Mouse (Mus musculus): ENCODE data around the gene 4930544D05Rik.

4930544D05Rik gene

DNA sequence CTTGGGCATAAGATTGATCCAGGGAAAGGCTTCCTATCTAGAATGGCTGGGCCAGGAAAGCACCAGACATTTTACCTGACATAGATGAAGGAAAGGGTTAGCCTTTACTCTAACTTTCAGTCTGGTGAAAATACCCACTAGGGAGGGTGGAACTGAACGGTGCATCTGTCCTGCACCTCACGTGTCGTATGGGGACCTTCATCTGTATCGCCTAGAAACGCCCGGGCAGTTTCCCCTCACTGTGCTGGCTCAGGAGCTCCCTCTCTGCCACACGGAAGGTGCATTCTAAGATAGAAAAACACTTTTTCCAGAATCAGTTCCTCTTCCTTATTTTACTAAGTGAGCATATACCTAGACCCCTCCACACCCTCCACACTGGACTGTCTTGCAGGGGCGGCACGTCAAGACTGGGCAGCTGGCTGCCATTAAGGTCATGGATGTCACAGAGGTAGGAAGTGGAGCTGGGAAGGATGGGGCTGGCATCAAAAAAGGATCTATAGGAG is 17.1 kb upstream of the 4930544D05Rik start:
- DNase-seq (ENCODE audit: extremely low spot score, low spot score), result no peak

DNA sequence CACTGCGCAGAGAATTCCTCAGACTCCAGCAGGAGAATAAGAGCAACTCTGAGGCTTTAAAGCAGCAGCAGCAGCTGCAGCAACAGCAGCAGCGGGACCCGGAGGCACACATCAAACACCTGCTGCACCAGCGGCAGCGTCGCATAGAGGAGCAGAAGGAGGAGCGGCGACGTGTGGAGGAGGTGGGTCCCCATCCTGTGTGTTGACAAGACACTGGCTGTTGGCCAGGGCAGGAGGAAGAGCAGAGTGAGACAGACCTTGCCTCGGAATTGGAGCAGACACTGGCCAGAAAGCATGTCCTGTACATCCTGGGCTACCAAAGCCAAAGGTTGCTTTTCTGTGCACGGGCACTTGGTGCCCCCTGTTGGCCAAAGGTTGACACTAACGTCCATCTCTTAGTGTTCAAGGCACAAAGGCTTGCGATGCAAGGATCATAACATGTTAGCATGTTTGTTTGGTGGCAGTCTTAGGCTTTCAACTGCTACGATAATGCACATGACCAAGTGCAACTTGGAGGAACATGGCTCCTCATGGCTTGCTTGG is 10.6 kb upstream of the 4930544D05Rik start:
- peak; percentile 73 for DNase-seq (ENCODE audit: extremely low spot score, low spot score)

DNA sequence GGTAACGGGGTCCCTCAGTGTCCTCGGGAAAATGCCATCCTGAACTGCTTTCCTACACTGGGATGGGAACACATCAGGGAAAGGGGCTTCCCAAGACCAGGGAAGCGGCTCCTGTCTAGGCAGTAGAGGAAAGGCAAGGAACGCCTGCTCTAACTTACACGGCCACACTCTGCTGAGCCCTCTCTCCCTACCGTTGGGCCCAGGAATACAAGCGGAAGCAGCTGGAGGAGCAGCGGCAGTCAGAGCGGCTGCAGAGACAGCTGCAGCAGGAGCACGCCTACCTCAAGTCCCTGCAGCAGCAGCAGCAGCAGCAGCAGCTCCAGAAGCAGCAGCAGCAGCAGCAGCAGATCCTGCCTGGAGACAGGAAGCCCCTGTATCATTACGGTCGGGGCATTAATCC is 8.9 kb upstream of the 4930544D05Rik start:
- no peak for DNase-seq (ENCODE audit: extremely low spot score, low spot score)

DNA sequence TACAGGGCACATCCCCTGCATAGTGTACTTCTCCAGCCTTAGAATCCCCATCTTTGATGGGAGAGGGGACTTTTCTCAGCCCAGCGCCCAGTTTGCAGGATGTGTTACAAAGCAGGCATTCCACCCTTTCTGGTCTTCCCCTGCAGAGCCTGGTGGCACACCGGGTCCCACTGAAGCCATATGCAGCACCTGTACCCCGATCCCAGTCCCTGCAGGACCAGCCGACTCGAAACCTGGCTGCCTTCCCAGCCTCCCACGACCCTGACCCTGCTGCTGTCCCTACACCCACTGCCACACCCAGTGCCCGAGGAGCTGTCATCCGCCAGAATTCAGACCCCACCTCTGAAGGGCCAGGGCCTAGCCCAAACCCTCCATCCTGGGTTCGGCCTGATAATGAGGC is 8.0 kb upstream of the 4930544D05Rik start:
- DNase-seq (ENCODE audit: extremely low spot score, low spot score), result no peak

DNA sequence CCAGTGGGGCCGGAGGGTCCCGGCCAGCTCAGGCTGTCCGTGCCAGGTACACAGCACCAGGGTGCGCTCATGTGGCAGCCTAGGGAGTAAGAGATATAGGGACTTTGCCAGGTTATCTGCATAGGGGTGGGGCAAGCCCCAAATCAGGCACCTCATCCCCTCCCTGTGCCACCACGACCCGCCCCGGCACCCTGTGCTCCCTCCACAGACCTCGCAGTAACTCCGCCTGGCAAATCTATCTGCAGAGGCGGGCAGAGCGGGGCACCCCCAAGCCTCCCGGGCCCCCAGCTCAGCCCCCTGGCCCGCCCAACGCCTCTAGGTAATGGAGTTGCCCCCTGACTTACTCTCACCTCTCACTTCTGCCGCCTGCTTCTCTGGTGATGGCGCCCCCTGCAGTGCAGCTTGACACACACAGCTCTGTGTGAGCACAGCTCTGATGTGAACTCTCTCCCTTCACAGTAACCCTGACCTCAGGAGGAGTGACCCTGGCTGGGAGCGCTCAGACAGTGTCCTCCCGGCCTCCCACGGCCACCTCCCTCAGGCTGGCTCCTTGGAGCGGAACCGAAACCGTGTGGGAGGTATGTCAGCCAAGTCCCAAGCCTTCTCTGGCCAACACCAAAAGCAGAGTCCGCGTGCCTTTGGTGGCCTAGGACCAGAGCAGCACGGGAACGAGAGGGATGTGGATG is 7.1 kb upstream of the 4930544D05Rik start:
- no peak for DNase-seq (ENCODE audit: extremely low spot score, low spot score)

DNA sequence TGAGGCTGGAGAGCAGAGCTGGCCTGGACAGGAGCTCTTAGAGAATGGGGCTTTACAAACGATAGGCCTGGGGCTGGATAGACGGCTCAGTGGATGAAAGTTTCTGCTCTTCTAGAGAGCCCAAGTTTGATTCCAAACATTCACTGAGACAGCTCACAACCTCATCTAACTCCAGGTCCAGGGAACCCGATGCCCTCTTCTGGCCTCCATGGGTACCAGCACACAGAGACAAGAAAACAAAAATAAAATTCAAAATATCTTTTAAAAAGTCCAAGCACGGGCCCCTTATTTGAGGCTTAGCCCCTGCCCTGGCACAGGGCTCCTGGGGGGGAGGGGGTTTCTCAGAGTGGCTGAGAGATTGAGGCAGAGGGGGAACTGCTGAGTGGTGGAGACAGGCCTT is 4.9 kb upstream of the 4930544D05Rik start:
- no peak for DNase-seq (ENCODE audit: extremely low spot score, low spot score)

DNA sequence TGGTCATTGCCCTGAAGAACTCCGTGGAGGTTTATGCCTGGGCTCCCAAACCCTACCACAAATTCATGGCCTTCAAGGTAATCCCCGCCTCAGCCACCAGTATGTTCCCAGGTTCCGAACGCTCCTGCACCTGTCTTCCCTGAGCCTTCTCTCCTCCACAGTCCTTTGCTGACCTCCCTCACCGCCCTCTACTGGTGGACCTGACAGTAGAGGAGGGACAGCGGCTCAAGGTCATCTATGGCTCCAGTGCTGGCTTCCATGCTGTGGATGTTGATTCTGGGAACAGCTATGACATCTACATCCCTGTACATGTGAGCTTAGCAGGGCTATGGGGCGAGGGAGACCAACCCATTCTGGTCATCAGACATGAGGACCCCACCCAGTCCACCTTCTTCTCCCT is 3.1 kb upstream of the 4930544D05Rik start:
- DNase-seq (ENCODE audit: extremely low spot score, low spot score), result no peak

DNA sequence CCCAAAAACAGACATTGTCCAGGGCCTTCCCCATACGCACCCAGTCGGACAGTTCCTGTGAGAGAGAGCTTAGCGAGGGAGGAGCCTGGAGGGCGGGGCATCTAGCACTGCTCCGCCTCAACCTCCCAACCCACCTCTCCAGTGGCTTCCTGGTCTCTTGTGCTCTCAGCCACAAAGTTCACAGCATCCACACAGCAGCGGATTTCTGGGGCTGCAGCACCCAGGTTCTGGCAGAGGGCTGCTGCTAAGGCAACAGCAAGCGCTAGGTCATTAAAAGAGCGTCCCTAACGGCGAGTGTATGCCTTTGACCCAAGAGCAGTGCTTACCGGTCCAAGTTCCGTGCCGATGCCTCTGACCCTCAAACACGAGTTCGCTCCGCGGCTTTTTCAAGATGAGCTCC is 574 bp upstream of the 4930544D05Rik start:
- peak; percentile 52 for DNase-seq (ENCODE audit: extremely low spot score, low spot score)

DNA sequence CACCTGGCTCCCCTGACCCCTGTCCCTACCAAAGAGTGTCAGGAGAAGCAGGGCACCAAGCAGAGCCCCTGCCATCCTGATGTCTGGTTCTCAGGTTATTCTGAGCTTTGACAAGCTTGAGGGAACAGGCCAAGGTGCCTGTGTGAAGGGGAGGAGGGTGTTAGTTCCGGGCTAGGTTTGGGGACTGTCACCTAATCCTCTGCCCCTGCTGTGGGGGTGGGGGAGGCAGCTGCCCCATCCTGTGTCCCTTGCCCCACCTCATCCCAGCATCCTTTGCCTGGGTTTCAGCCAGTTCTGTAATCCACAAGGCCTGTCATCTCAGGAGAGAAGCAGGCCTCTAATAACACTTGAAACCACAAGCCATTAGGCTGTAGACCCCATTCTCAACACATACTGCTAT is 3.5 kb downstream of the 4930544D05Rik start, which contains the start of gene Chrne:
Chrne (minus strand) TSS at position 116 of the 400 bp plus-strand sequence.
- DNase-seq (ENCODE audit: extremely low spot score, low spot score), result no peak

DNA sequence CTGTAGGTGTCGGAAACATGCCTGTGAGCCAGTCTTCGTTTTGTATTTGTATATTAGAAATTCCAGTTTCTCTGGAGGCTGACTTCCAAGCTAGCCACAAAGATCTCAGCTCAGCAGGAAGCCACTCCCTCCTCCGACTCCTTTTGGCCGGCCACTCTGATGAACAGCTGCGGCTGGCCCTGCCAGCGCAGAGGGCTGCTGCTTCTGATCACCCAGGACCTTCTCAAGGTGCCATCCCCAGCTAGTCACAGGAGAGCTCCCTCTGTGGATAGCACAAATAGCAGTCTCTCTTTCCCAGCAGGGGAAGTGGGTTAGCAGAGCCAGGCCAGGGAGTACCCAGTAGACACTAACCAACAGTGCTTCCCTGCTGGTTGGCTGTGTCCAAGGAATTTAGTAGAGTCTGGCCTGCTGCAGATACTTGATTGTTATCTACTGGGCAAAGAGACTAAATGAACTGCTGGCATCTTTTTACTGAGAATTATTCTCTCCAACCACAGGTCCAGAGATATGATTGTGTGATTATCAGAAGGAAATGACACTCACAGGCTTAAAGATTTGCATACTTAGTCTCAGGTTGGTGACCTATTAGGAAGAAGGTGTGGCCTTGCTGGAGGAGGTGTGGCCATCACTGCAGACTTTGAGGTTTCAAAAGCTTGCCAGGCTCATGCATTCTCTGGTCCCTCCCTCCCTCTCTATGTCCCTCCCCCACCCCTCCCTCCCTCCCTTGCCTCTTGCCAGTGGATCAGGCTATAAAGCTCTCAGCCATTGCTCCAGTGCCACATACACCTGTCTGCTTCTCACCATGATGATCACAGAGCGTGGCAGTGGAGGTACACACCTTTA is 6.5 kb downstream of the 4930544D05Rik start:
- DNase-seq (ENCODE audit: extremely low spot score, low spot score), result no peak

DNA sequence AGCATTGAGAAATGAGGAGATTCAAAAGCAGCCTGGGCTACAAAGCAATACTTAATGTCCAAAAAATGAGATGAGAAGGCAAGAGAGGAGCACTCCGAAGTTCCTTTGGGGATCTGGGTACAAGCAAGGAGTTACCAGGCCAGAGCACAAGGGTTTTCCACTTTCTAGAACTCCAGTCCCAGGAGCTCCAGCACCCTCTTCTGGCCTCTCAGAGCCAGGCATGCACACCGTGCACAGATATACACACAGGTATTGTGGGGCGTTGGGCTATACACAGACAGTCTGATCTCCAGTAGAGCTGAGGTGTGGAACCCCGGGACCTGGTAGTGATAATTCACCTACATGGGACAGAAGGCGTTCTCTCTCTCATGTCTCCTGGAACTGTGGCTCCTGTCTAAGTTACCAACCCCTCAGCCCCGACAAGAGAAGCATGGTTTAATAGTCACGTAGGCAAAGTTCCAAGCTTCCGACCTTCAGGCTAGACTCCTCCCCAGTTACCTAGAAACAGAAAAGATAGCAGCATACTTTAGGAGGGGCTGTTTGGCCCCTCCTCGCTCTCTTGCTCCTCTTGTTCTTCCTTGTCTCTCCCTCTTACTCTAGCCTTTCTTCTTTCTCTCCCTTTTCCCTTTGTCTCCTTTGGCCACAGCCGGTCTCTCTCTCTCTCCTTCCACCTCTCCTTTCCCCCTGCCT is 7.5 kb downstream of the 4930544D05Rik start:
- no peak for DNase-seq (ENCODE audit: extremely low spot score, low spot score)

DNA sequence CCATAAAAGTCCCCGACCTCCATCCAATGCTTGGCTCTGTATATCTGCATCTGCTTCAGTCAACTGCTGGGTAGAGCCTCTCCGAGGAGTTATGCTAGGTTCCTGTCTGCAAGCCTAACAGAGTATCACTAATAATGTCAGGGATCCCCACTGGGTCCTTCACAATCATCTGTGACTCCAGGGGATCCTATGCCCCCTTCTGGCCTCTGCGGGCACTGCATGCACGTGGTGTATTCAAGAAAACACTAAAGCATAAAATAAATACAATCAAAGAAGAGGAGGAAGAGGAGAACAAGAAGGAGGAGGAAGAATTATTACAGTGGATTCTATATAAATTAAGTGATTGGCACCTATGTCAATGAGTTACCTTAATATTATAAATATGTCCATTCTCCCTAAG is 9.8 kb downstream of the 4930544D05Rik start:
- peak; percentile 65 for DNase-seq (ENCODE audit: extremely low spot score, low spot score)

DNA sequence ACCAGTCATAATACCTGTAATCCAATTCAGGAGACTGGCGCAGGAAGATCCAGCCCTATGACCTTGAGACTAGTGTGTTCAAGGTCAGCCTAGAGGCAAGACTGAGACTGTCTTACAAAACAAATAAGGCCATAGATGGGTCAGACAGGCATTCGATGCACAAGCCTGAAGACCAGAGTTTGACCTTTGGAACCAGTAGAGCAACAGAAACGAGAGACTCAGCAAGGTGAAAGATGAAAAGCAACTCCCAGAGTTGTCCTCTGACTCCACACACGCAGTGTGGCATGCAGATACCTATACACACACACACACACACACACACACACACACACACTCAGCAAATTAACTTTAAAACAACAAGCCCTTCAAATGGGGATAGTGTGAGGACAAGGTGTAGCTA is 11.2 kb downstream of the 4930544D05Rik start:
- DNase-seq (ENCODE audit: extremely low spot score, low spot score), result no peak

DNA sequence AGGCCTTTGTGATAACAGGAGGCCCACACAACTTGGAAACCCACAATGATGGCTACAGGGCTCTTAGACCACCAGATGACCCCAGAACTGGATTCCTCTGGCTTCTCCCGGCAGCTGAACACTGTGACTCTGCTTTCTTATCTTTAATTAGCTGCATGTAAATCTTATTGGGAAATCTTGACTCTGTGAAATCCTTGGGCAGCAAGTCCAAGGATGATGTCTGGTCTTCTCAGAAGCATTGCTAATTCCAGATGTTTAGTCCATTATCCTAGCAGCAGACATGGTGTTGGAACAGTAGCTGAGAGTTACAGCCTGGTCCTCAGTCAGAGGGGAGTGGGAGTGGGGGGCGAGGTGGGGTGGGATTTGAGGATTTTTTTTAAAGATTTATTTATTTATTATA is 12.8 kb downstream of the 4930544D05Rik start:
- no peak for DNase-seq (ENCODE audit: extremely low spot score, low spot score)

DNA sequence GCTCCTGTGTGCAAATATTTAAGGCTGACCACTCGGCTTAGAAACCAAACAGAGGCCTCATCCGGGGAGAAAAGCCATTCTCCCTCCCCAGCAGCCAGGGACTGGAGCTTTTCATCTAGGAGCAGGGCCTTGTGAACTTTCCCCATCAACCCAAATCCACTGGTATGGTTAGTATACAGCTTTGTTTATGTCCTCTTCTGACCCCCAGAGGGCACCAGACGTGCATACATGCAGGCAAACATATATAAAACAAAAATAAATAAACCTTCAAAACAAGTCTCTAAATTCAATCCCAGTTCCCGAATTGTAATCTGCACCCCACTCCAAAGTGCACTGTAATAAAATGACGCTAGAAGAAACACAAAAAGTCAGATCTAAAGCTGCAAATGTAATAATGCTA is 13.9 kb downstream of the 4930544D05Rik start:
- DNase-seq (ENCODE audit: extremely low spot score, low spot score), result no peak

DNA sequence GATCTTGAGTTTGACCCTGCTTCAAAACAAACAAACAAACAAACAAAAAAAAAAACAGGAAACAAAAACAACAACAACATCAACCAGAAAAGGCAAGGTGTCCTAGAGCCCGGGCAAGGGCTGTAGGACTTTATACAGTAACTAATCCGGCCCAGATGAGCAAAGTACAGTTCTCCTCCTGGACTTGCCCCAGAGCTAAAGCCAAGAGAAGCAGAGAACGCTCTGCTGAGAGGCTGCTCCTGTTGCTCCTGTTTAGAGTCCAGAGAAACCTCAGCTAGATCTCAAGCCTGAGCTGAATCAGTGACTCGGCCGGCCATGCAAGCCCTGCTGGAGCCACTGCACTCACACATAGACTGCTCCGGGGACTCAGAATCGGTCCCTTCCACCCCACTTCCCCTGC is 14.5 kb downstream of the 4930544D05Rik start:
- no peak for DNase-seq (ENCODE audit: extremely low spot score, low spot score)

DNA sequence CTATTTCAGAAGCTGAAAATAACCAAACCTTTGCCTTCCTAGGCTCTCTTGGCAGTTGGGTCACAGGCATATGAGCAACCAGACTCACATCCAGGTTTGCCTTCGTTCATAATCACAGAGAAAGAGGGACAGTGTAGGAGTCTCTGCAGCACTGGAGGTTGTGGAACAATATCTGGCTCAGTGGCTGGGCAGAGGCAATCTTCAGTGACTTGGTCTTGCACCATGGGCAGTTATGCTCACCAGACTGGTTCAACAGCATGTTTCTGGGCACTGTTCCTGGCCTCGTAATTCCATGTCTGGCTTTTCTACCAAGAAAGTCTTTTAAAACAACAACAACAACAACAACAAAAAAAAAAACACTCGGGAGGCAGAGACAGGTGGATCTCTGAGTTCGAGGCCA is 20.0 kb downstream of the 4930544D05Rik start:
- no peak for DNase-seq (ENCODE audit: extremely low spot score, low spot score)

DNA sequence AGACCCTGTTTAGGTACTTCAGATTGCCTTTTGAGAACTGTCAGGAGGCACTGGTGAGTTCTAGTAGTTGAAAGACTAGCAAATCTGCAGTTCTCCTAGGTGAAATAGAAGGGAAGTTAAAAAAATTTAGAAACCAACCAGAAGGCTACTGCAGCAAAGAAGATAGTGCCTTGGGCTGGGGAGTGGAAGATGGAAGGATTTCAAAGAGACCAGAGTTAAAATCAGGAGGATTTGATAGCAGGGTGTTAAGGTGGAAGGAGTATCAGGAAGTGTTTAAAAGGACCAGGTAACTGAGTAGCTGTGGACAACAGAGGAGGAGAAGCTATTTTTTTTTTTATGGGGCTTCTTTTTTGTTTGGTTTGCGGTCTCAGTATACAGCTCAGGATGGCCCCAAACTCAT is 22.1 kb downstream of the 4930544D05Rik start:
- no peak for DNase-seq (ENCODE audit: extremely low spot score, low spot score)

DNA sequence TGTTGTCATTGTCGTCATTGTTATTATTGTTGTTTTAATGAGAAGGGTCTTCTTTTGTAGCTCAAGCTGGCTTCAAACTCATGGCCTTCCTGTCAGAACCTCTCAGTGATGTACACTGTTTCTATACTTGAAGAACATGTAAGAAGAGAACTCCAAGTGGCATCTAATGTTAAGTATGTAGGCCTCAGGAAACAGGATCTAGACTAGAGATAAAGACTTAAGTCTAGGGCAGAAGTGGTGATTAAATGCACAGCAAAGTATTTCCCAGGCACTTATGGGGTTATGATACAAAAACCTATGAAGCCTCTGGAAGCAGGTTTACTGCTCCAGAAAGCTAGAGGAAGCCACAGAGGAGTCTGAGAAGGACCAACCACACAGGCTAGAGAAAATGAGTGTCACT is 22.6 kb downstream of the 4930544D05Rik start:
- DNase-seq (ENCODE audit: extremely low spot score, low spot score), result no peak

DNA sequence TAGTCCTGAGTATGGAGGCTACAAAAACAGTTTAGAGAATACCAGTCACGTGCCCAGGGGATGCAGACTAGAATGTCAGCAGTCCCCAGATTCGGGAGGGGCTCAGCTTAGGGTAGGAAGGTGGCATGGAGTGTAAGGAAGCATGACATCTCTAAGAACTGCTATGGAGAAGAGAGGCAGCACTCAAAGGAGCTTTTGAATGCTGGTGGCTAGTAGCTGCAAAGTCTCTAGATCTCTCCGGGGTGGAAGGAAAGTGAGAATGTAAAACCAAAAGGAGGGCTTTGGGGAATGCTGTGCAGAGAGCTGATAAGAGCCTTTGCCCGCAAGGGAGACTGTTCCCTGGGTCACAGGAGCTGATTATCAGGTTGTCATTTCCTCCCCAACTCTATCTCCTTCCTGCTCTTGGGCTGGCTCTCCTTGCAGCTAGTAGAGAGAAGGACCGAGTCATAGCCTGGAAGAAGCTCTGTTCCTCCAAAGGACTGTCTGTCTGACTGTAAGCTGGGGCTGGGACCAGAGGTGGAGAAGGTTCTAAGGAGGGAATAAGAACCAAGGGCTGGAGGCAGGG is 23.1 kb downstream of the 4930544D05Rik start, which contains the start of gene Gp1ba:
Gp1ba (plus strand) TSS at position 409 of the 565 bp plus-strand sequence.
- no peak for DNase-seq (ENCODE audit: extremely low spot score, low spot score)

DNA sequence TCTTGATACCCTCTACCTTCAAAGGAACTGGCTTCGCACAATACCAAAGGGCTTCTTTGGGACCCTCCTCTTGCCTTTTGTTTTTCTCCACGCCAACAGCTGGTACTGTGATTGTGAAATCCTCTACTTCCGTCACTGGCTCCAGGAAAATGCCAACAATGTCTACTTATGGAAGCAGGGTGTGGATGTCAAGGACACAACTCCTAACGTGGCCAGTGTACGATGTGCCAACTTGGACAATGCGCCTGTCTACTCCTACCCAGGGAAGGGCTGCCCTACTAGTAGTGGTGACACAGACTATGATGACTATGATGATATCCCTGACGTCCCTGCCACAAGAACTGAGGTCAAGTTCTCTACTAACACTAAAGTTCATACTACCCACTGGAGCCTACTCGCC is 24.3 kb downstream of the 4930544D05Rik start:
- DNase-seq (ENCODE audit: extremely low spot score, low spot score), result no peak
